Mouse (Mus musculus) left cerebral cortex, postnatal 14 days (tissue): Measurements from ENCODE around the gene Themis2. TPM values are rescaled to one million over a fixed set of nuclear protein-coding genes. Genes with fewer than 3 reads are reported as not detected.

ENCODE experiments used
- total RNA-seq, 2 experiments: library from RNA; stranded (reverse); gene quantifications; 2 replicates each; pipeline ENCODE4 v1.2.3; 2021

Themis2 gene
- total RNA-seq, 2 experiments from 2014 or later, result 0.90 to 0.97 TPM

Other genes starting within 250 kb of the Themis2 start
- gene Ptafr, start 232.3 kb downstream of the Themis2 start, total RNA-seq, result 1 to 10 TPM; 1.4 to 1.6 TPM
- gene Eya3, start 157.4 kb downstream of the Themis2 start, total RNA-seq, result 10 to 100 TPM; 26.6 to 29.4 TPM
- gene Xkr8, start 63.8 kb downstream of the Themis2 start, total RNA-seq, result 1 to 10 TPM; 1.9 to 3.8 TPM
- 1 to 10 TPM; 2.2 to 2.9 TPM for gene Smpdl3b, start 39.1 kb downstream of the Themis2 start, total RNA-seq
- gene Rpa2, start 28.1 kb downstream of the Themis2 start, total RNA-seq, result 10 to 100 TPM; 12.1 to 13.3 TPM
- 10 to 100 TPM; 41.8 to 43.1 TPM for gene Ppp1r8, start 46.8 kb upstream of the Themis2 start, total RNA-seq
- gene Stx12, start 88.1 kb upstream of the Themis2 start, total RNA-seq, result 100 to 1,000 TPM in 1 of 2 experiments, 10 to 100 TPM in 1; 96.2 to 104 TPM
- 10 to 100 TPM; 34.7 to 38.6 TPM for gene Fam76a, start 126.2 kb upstream of the Themis2 start, total RNA-seq
- gene Fgr, start 177.7 kb upstream of the Themis2 start, total RNA-seq, result not detected
- 10 to 100 TPM; 78.4 to 81.6 TPM for gene Ahdc1, start 214.9 kb upstream of the Themis2 start, total RNA-seq